Mouse (Mus musculus) kidney, postnatal 14 days (tissue): ENCODE measurements around the gene Filip1.
A peak's percentile ranks its signal among the peaks of the same experiment; 100 is the strongest.

ENCODE experiments used
- DNase-seq: peaks from one replicate; pipeline ENCODE4 v3.0.0; 2022; ENCODE audit warnings: mixed read lengths

Gene Filip1

GRCm38 (mm10) chr9:79947414-79947813 lies 65.2 kb downstream of the Filip1 start:
- no peak for DNase-seq

DNA sequence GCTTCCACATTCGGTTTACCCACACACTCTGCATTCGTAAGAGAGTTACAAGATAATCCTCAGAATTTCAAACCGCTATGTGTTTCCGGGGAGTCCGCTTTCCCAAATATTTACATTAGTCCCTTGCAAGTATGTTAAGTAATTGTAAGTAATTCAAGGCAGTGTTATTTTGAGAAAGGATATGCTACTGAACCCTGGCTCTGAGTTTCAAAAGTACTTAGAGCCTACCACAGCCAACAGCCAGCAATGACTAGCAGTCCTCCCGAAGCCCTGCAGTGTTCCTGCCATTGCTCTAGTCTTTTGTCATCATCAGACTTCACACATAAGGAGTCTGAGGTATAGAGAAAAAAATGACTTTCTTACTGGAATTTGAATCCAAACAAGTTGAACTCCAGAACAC lies 67.8 kb downstream of the Filip1 start:
- no peak for DNase-seq

- DNase-seq, result no peak
These were observed 68.7 kb downstream of the Filip1 start for GRCm38 (mm10) chr9:79943986-79944385.

- peak; percentile 26 for DNase-seq
These were observed 74.0 kb downstream of the Filip1 start for GRCm38 (mm10) chr9:79938416-79939206.

- no peak for DNase-seq
These were observed 75.1 kb downstream of the Filip1 start for GRCm38 (mm10) chr9:79937570-79937969.

DNA sequence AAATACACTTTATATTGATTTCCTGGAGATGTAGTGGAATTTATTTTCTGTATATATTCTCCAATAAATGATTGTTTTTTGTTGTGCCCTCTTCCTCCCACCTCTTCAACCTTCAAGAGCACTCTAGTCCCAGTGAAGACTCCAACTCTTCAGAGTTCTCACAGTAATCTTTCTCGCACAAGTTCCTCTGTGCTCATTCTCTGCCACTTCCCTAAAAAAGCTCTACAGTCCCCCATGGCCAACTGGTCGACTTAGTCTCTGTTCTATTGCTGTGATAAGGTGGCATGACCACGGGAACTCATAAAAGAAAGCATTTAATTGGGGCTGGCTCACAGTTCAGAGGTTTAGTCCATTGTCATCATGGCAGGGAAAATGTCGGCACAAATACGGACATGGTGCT lies 80.1 kb downstream of the Filip1 start:
- no peak for DNase-seq

- no peak for DNase-seq
These were observed 84.6 kb downstream of the Filip1 start for GRCm38 (mm10) chr9:79928092-79928491.

- no peak for DNase-seq
These were observed 85.3 kb downstream of the Filip1 start for GRCm38 (mm10) chr9:79927156-79927870.

GRCm38 (mm10) chr9:79926464-79927155 lies 86.0 kb downstream of the Filip1 start:
- DNase-seq, result no peak

GRCm38 (mm10) chr9:79925950-79926349 lies 86.7 kb downstream of the Filip1 start:
- no peak for DNase-seq

DNA sequence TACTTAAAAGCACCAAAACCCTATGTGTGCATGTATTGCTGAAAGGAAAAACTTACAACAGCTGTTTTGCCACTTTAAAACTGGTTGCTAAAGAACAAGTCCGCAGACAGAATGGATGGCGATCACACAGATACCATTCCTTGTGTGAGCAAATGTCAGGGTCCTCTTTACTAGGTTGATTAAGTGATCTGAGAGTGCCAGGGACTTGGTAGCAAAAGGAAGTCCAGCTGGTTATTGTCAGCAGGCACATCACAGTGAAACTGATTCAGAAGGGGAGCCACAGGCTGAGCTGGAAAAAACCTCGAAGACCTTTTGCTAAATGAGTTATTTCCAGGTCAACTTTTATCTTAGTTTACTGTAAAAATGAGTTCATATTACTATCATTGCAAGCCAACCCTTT lies 89.4 kb downstream of the Filip1 start:
- DNase-seq, result peak; percentile 7

- DNase-seq, result no peak
These were observed 90.2 kb downstream of the Filip1 start for GRCm38 (mm10) chr9:79922493-79922760.

- DNase-seq, result peak; percentile 9
These were observed 90.8 kb downstream of the Filip1 start for GRCm38 (mm10) chr9:79921701-79922492.

GRCm38 (mm10) chr9:79920540-79920933 lies 92.1 kb downstream of the Filip1 start:
- DNase-seq, result no peak

GRCm38 (mm10) chr9:79919750-79920539 lies 92.7 kb downstream of the Filip1 start:
- DNase-seq, result no peak

GRCm38 (mm10) chr9:79919303-79919721 lies 93.3 kb downstream of the Filip1 start:
- no peak for DNase-seq

DNA sequence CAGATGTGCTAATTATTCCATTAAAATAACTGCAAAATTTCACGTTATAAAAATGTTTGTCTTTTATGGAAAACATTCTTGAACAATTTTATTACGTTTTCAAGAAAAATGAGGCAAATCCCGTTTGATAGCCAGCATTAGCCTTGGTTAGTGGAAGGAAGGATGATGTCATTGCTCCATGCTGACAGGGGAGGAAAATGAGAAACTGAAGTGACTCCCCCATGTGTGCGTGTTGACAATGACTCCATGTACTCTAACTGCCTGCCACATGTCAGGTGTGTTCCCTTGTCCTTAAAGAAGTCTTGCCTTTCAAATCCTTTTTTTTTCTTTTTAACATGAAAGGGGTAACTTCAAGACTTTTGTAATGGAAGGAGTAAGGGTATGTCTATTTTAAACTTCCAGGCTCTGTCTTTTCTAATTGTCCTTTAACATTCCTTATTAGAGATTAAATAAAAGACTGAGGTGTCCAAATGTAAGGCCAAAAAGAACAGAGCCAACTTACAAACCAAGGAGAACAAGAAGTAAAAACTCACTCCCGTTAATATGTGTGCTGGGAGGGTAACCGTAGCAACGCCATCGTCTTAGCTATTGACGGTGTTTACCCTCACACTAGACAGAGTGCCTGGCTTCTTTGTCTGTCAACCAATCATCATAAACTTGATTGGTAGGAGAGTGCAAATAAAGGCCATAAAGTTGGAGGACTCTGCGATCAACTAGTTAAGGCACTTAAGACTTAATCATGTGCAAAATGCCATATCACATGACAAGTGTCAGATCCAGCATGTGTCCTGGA lies 94.1 kb downstream of the Filip1 start:
- no peak for DNase-seq

- no peak for DNase-seq
These were observed 98.4 kb downstream of the Filip1 start for GRCm38 (mm10) chr9:79914276-79914675.

DNA sequence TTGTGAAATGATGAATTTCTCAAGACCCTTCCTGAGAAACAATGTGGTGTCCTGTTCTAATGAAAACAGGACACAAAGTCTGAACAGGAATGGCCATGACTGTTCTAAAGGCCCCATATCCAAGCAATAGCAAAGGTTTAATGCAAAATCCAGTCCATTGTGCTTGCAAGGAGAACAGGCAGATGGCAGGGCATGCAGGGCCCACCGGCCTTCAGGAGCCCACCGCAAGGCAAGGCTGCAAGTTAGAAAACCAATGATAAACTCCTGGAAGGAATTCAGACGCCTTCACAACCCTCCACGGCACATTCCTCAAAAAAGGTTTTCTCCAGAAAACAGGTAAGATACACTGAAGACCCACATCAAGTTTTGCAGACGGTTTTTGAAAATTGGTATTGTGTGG lies 99.7 kb downstream of the Filip1 start:
- no peak for DNase-seq

DNA sequence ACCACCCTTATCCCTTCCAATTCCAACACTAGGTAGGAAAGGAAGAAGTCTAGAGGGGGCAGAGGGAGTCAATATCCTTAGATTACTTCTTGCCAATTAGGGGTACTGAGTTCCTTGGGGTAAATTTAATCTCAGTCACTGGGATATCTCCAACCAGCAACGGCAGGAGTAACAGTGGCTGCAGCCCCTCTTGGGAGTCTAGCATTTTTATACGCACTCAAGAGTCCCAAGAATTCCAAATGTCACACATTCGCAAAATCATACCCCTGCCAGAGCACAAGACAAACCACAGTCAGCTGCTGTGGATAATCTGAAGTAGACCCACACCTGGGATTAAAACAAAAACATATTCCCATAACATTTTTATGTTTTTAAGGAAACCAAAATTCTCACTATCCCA lies 102.5 kb downstream of the Filip1 start:
- DNase-seq, result no peak

GRCm38 (mm10) chr9:79898815-79899214 lies 113.8 kb downstream of the Filip1 start:
- no peak for DNase-seq
